Comparison of ENCODE assay signal across 7 mouse cellular contexts in the genomic region with DNA sequence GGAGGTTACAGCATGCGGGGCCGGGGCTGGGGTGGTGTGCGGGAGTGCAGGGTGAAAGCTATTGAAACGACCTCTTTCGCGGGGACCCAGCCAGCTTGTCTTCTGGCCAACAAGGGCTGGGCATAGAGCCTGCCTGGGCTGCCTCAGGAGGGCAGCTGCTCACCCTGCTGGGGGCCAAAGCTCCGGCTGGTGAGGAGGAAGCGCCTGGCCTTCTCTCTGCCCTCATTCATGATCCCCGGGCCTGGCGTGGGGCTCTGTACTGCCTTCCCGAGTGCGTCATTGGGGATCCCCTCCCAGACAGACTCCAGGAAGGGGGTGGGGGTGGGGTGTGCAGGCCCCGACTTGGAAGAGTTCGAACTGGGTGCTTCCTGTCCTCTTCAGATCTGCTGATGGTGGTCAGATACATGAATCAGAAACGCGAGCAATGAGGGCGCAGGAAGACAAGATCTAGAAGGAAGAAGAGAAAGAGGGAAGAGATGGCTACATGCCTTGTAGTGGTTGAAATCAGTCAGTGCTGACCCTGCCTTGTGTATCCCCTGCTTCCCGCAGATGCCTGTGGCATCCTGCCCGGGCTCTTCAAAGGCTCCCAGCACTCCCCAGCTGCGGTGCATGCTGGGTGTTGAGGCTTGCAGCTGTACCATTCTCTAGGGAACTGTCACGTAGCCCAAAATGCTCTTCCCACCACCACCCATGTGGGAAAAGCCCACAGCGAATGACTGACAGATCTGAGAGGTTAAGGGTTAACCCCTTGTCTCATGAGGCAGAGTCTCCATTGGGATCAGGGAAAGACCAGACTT. TPM values are rescaled to one million over a fixed set of nuclear protein-coding genes. Genes with fewer than 3 reads are reported as not detected.
DNase-seq lines count a peak whose midpoint lies in the region; ATAC-seq and TF ChIP-seq lines count a peak whose summit lies in the region.

No protein-coding gene starts in this region.

- no peaks in the 10 kb centered on the region for H3K4me1 ChIP-seq in lung, embryonic 14.5 days (ENCODE audit: insufficient read depth)
- H3K4me1 ChIP-seq in lung, adult 2 months (ENCODE audit: control insufficient read depth, insufficient read depth, low read length): no peaks in the 10 kb centered on the region
- H3K4me1 ChIP-seq in heart, embryonic 13.5 days: peaks cover 11% of the 10 kb centered on the region
- H3K4me1 ChIP-seq in liver, embryonic 12.5 days: no peaks in the 10 kb centered on the region

- no peaks in the 10 kb centered on the region for H3K36me3 ChIP-seq in lung, embryonic 14.5 days (ENCODE audit: insufficient read depth)
- no peaks in the 10 kb centered on the region for H3K36me3 ChIP-seq in heart, embryonic 13.5 days
- no peaks in the 10 kb centered on the region for H3K36me3 ChIP-seq in liver, embryonic 12.5 days

- peak overlapping the region; percentile 36 for H3K4me2 ChIP-seq in lung, embryonic 14.5 days
- peak overlapping the region; percentile 45 for H3K4me2 ChIP-seq in heart, embryonic 13.5 days
- peak overlapping the region; percentile 8; the same call in 1 of the 2 replicates for H3K4me2 ChIP-seq in liver, embryonic 12.5 days

- peak; percentile 82 for DNase-seq in lung, embryonic 14.5 days
- no peak for DNase-seq in lung, adult 2 months
- peak; percentile 97 for DNase-seq in cerebellum, postnatal 14 days
- no peak for DNase-seq in thymus, postnatal 25 days
- no peak for DNase-seq in kidney, adult 9 months

- peak; percentile 83 for ATAC-seq in lung, embryonic 14.5 days (ENCODE audit: insufficient read depth)
- no peak for ATAC-seq in heart, embryonic 13.5 days (ENCODE audit: extremely low read depth, insufficient number of reproducible peaks, low FRiP score, low TSS enrichment)
- ATAC-seq in liver, embryonic 12.5 days: no peak

- H3K9me3 ChIP-seq in lung, embryonic 14.5 days (ENCODE audit: low read depth, low read length): no peaks in the 10 kb centered on the region
- no peaks in the 10 kb centered on the region for H3K9me3 ChIP-seq in heart, embryonic 13.5 days
- H3K9me3 ChIP-seq in liver, embryonic 12.5 days (replicated peaks): no peaks in the 10 kb centered on the region

- no peak for TF ChIP-seq POLR2A in lung, adult 2 months (IDR thresholded peaks at IDR 0.05; ENCODE audit: borderline replicate concordance, extremely low read depth, low read depth, low read length)

- no peak for TF ChIP-seq CTCF in lung, embryonic 14.5 days (IDR thresholded peaks at IDR 0.05; ENCODE audit: low read depth)
- TF ChIP-seq CTCF in lung, adult 2 months (IDR thresholded peaks at IDR 0.05; ENCODE audit: insufficient read depth, low read length): no peak

- no peak overlapping the region for H3K9ac ChIP-seq in lung, embryonic 14.5 days
- H3K9ac ChIP-seq in heart, embryonic 13.5 days: peak overlapping the region; percentile 47; the same call in 1 of the 2 replicates
- H3K9ac ChIP-seq in liver, embryonic 12.5 days: no peak overlapping the region

- H3K27ac ChIP-seq in lung, embryonic 14.5 days (ENCODE audit: low read depth): no peak overlapping the region
- no peak overlapping the region for H3K27ac ChIP-seq in heart, embryonic 13.5 days (replicated peaks)
- H3K27ac ChIP-seq in liver, embryonic 12.5 days: no peak overlapping the region

- 18% methylated on average over 22 of the region's 22 CpGs for WGBS in lung, embryonic 14.5 days
- WGBS in lung, adult 2 months: 13% methylated on average over 22 of the region's 22 CpGs
- 10% methylated on average over 22 of the region's 22 CpGs for WGBS in heart, embryonic 13.5 days
- WGBS in liver, embryonic 12.5 days (ENCODE audit: insufficient replicate concordance): 12% methylated on average over 22 of the region's 22 CpGs

- no peak overlapping the region for H3K4me3 ChIP-seq in lung, embryonic 14.5 days (ENCODE audit: low read depth, low read length)
- H3K4me3 ChIP-seq in lung, adult 2 months (replicated peaks; ENCODE audit: extremely low read depth, low read depth, low read length): no peak overlapping the region
- H3K4me3 ChIP-seq in heart, embryonic 13.5 days: no peak overlapping the region
- H3K4me3 ChIP-seq in liver, embryonic 12.5 days: no peak overlapping the region

- 0 out of 2 replicates have a peak, but pooled peaks cover 2% of the 10 kb centered on the region for H3K27me3 ChIP-seq in lung, embryonic 14.5 days (ENCODE audit: insufficient read depth, low read length)
- peaks cover 29% of the 10 kb centered on the region for H3K27me3 ChIP-seq in heart, embryonic 13.5 days (replicated peaks)
- peaks cover 20% of the 10 kb centered on the region for H3K27me3 ChIP-seq in liver, embryonic 12.5 days (replicated peaks)

RNA-seq across cellular contexts. Expression of a gene that starts 9.5 kb away (rescaled TPM):
- 22.7 and 23.0 TPM in 2 replicates for polyA plus RNA-seq in lung, embryonic 14.5 days (2014; fragmentation: Nextera tagmentation; extraction: Ambion mirVana)
- polyA plus RNA-seq in lung, adult 2 months (2012; rRNA removed): 0.12 TPM in 1 of 2 replicates, not detected in the other
- 2.2 and 2.8 TPM in 2 replicates for polyA plus RNA-seq in heart, embryonic 13.5 days (2015; fragmentation: Nextera tagmentation; extraction: Ambion mirVana)
- 0.08 TPM in 1 of 2 replicates, not detected in the other for polyA plus RNA-seq in liver, embryonic 12.5 days (2016; fragmentation: Nextera tagmentation; extraction: Ambion mirVana)

RNA-seq across cellular contexts. Expression of a gene that starts 37.9 kb away (rescaled TPM):
- polyA plus RNA-seq in lung, embryonic 14.5 days (2014; fragmentation: Nextera tagmentation; extraction: Ambion mirVana): 8.3 and 8.9 TPM in 2 replicates
- 2.5 and 3.4 TPM in 2 replicates for polyA plus RNA-seq in lung, adult 2 months (2012; rRNA removed)
- polyA plus RNA-seq in heart, embryonic 13.5 days (2015; fragmentation: Nextera tagmentation; extraction: Ambion mirVana): 5.1 and 5.4 TPM in 2 replicates
- polyA plus RNA-seq in liver, embryonic 12.5 days (2016; fragmentation: Nextera tagmentation; extraction: Ambion mirVana): 5.7 and 5.8 TPM in 2 replicates

Comparison
In these comparisons a context has a peak if more than half of its experiments do, and no peak if none do; other contexts are left out.
1. DNase-seq: peak in lung, embryonic 14.5 days (single experiment) and cerebellum, postnatal 14 days (2 of 2); none in lung, adult 2 months (single experiment), thymus, postnatal 25 days (single experiment) and kidney, adult 9 months (single experiment).
2. Peak in every context shown above with its lines, with median percentiles within 50 percentile points of each other: H3K4me2 ChIP-seq.